Mouse (Mus musculus) regulatory T cell (primary cell): Measurements from ENCODE around the gene Tmem132d.
"Not testable (repeated sequence)": the region's sequence is repeated elsewhere in the genome, so short reads cannot be mapped to it uniquely, and the experiment has no call there.

ENCODE experiments used
- in situ Hi-C: fragments of 300-600 bp; cut with MboI, MseI; formaldehyde crosslinking; loops from one replicate; pipeline ENCODE4 v1.15.1; 2025; ENCODE audit warnings: high pct_unique_total_duplicates

The Tmem132d gene

GRCm38 (mm10) chr5:128102556-128102955 lies 330.3 kb downstream of the Tmem132d start:
- in situ Hi-C loops, result no loop called here

- in situ Hi-C loops, result no loop called here
Measured at GRCm38 (mm10) chr5:128100331-128100730, 332.5 kb downstream of the Tmem132d start.

- in situ Hi-C loops, result no loop called here
Measured at GRCm38 (mm10) chr5:128099439-128099838, 333.4 kb downstream of the Tmem132d start.

- in situ Hi-C loops, result no loop called here
Measured at GRCm38 (mm10) chr5:128090578-128090977, 342.3 kb downstream of the Tmem132d start.

- in situ Hi-C loops, result loop anchor here (10.0 kb wide), 1 partner anchor 589 kb away; no protein-coding TSS in a partner anchor
Measured at GRCm38 (mm10) chr5:128075456-128075855, 357.4 kb downstream of the Tmem132d start.

GRCm38 (mm10) chr5:128072616-128073015 lies 360.3 kb downstream of the Tmem132d start:
- in situ Hi-C loops, result loop anchor here (10.0 kb wide), 1 partner anchor 592 kb away; no protein-coding TSS in a partner anchor

GRCm38 (mm10) chr5:128041781-128042180 lies 391.1 kb downstream of the Tmem132d start:
- in situ Hi-C loops, result no loop called here

GRCm38 (mm10) chr5:128040036-128040435 lies 392.8 kb downstream of the Tmem132d start:
- in situ Hi-C loops, result no loop called here

GRCm38 (mm10) chr5:128027076-128027475 lies 405.8 kb downstream of the Tmem132d start:
- in situ Hi-C loops, result no loop called here

- in situ Hi-C loops, result no loop called here
Measured at GRCm38 (mm10) chr5:128004666-128005065, 428.2 kb downstream of the Tmem132d start.

- in situ Hi-C loops, result no loop called here
Measured at GRCm38 (mm10) chr5:127996526-127997245, 436.2 kb downstream of the Tmem132d start.

GRCm38 (mm10) chr5:127993460-127993859 lies 439.4 kb downstream of the Tmem132d start:
- in situ Hi-C loops, result no loop called here

GRCm38 (mm10) chr5:127990826-127991225 lies 442.1 kb downstream of the Tmem132d start:
- in situ Hi-C loops, result no loop called here

GRCm38 (mm10) chr5:127980003-127980358 lies 452.9 kb downstream of the Tmem132d start:
- in situ Hi-C loops, result not testable (repeated sequence)

- in situ Hi-C loops, result no loop called here
Measured at GRCm38 (mm10) chr5:127979329-127980002, 453.4 kb downstream of the Tmem132d start.

GRCm38 (mm10) chr5:127976661-127977060 lies 456.2 kb downstream of the Tmem132d start:
- in situ Hi-C loops, result no loop called here

GRCm38 (mm10) chr5:127965700-127966099 lies 467.2 kb downstream of the Tmem132d start:
- in situ Hi-C loops, result no loop called here

- in situ Hi-C loops, result no loop called here
Measured at GRCm38 (mm10) chr5:127962656-127963055, 470.2 kb downstream of the Tmem132d start.

GRCm38 (mm10) chr5:127956511-127957097 lies 476.3 kb downstream of the Tmem132d start:
- in situ Hi-C loops, result no loop called here

- in situ Hi-C loops, result no loop called here
Measured at GRCm38 (mm10) chr5:127954231-127954790, 478.6 kb downstream of the Tmem132d start.

- in situ Hi-C loops, result no loop called here
Measured at GRCm38 (mm10) chr5:127952800-127953199, 480.1 kb downstream of the Tmem132d start.

- in situ Hi-C loops, result no loop called here
Measured at GRCm38 (mm10) chr5:127950574-127950973, 482.3 kb downstream of the Tmem132d start.
